Mouse (Mus musculus) bone marrow, adult 2 months (tissue): ENCODE data around the gene Alpl.

ENCODE experiments used
- CTCF ChIP-seq: fragments of 200-500 bp; IDR thresholded peaks from 2 replicates; pipeline ENCODE4 v1.5.1; 2011; ENCODE audit warnings: low read length, control low read depth; ENCODE audit not compliant: control insufficient read depth, insufficient read depth
- POLR2A ChIP-seq: fragments of 200-500 bp; IDR thresholded peaks from 2 replicates; pipeline ENCODE4 v1.6.1; 2011; ENCODE audit warnings: low read depth, mild to moderate bottlenecking, control low read depth, low read length, borderline replicate concordance; ENCODE audit not compliant: control insufficient read depth

- TF ChIP-seq CTCF (no peak), POLR2A (no peak)
Observed at GRCm38 (mm10) chr4:137748726-137749125, 47.5 kb downstream of the Alpl start.
